Mouse (Mus musculus) lung, postnatal 0 days (tissue): ENCODE measurements at regions not wholly inside any gene's neighbourhood (a gene's known extent, or its start where the extent isn't known, plus 50 kb on each side); places are given as distances from the start of the nearest gene placed in this dataset.
A peak's percentile ranks its signal among the peaks of the same experiment; 100 is the strongest.

ENCODE experiments used
- ATAC-seq: fragments of 200-750 bp; cut with Nextera tagmentation; 2 replicates; pipeline ENCODE4 v1.8.0; 2017; ENCODE audit warnings: moderate library complexity
- DNase-seq: peaks from one replicate; pipeline ENCODE4 v3.0.0-alpha.2; 2016; ENCODE audit warnings: low spot score
- H3K27ac ChIP-seq: fragments of 300-500 bp; sonication (generic); 2 replicates; pipeline ENCODE4 v1.5.1; 2014; ENCODE audit warnings: antibody characterized with exemption, mild to moderate bottlenecking, low read length, mixed read lengths
- H3K27me3 ChIP-seq: fragments of 300-500 bp; sonication (generic); replicated peaks from 2 replicates; pipeline ENCODE4 v1.6.1; 2014; ENCODE audit warnings: low read length, mixed read lengths; ENCODE audit not compliant: insufficient read depth
- H3K36me3 ChIP-seq: fragments of 300-500 bp; sonication (generic); 2 replicates; pipeline ENCODE4 v1.6.1; 2014; ENCODE audit warnings: low read length, mixed read lengths; ENCODE audit not compliant: insufficient read depth
- H3K4me1 ChIP-seq: fragments of 300-500 bp; sonication (generic); 2 replicates; pipeline ENCODE4 v1.6.1; 2014; ENCODE audit warnings: antibody characterized with exemption, low read depth, low read length, mixed read lengths; ENCODE audit not compliant: insufficient read depth
- H3K4me2 ChIP-seq: fragments of 300-500 bp; sonication (generic); replicated peaks from 2 replicates; pipeline ENCODE4 v1.6.1; 2014; ENCODE audit warnings: low read depth, mild to moderate bottlenecking, low read length, moderate library complexity, mixed read lengths
- H3K4me3 ChIP-seq: fragments of 300-500 bp; sonication (generic); 2 replicates; pipeline ENCODE4 v1.5.1; 2014; ENCODE audit warnings: low read depth, low read length
- H3K9ac ChIP-seq: fragments of 300-500 bp; sonication (generic); replicated peaks from 2 replicates; pipeline ENCODE4 v1.6.1; 2014; ENCODE audit warnings: low read depth, mild to moderate bottlenecking
- H3K9me3 ChIP-seq: fragments of 300-500 bp; sonication (generic); 2 replicates; pipeline ENCODE4 v1.6.1; 2016; ENCODE audit warnings: low read length, mixed read lengths
- CTCF ChIP-seq: IDR thresholded peaks from 2 replicates; pipeline ENCODE4 v1.5.1; 2016; ENCODE audit warnings: antibody characterized with exemption, mild to moderate bottlenecking
- EP300 ChIP-seq: IDR thresholded peaks from 2 replicates; pipeline ENCODE4 v1.6.1; 2016; ENCODE audit warnings: antibody characterized with exemption, mild to moderate bottlenecking, control low read depth
- WGBS: fragments of 180-500 bp; shearing (Covaris S2); extraction: QIAGEN DNeasy Blood & Tissue Kit; methylation state at CpG from one replicate; pipeline ENCODE4 v1.1.7; 2014; 5-methylcytosine and 5-hydroxymethylcytosine counted together

- no peak overlapping the region for H3K4me3 ChIP-seq
- H3K9ac ChIP-seq = no peak overlapping the region
- H3K9me3 ChIP-seq = no peaks in the 10 kb centered on the region
- TF ChIP-seq EP300 (no peak), CTCF (no peak)
- H3K36me3 ChIP-seq = no peaks in the 10 kb centered on the region
- ATAC-seq (no peak), DNase-seq (no peak)
- no peak overlapping the region for H3K27ac ChIP-seq
- WGBS = 34% methylated on average over 7 of the region's 7 CpGs
- no peaks in the 10 kb centered on the region for H3K4me1 ChIP-seq
- no peaks in the 10 kb centered on the region for H3K27me3 ChIP-seq
- H3K4me2 ChIP-seq = no peak overlapping the region
Observed at GRCm38 (mm10) chr2:75202587-75203220, 377.1 kb downstream of the Mtx2 start.

GRCm38 (mm10) chr2:75208821-75209758, 383.5 kb downstream of the Mtx2 start:
- WGBS = 58% methylated on average over 27 of the region's 27 CpGs
- DNase-seq (no peak), ATAC-seq (no peak)
- H3K4me2 ChIP-seq = no peak overlapping the region
- no peaks in the 10 kb centered on the region for H3K36me3 ChIP-seq
- H3K27me3 ChIP-seq = no peaks in the 10 kb centered on the region
- H3K4me1 ChIP-seq = no peaks in the 10 kb centered on the region
- TF ChIP-seq CTCF (no peak), EP300 (no peak)
- no peak overlapping the region for H3K9ac ChIP-seq
- H3K27ac ChIP-seq = no peak overlapping the region
- H3K9me3 ChIP-seq = no peaks in the 10 kb centered on the region
- no peak overlapping the region for H3K4me3 ChIP-seq

- DNase-seq = no peak
- no peak for ATAC-seq
- Histone ChIP-seq H3K4me3 (no peak overlapping the region), H3K4me1 (no peaks in the 10 kb centered on the region), H3K9ac (no peak overlapping the region), H3K27me3 (no peaks in the 10 kb centered on the region), H3K4me2 (no peak overlapping the region), H3K27ac (no peak overlapping the region), H3K36me3 (no peaks in the 10 kb centered on the region), H3K9me3 (no peaks in the 10 kb centered on the region)
- no peak for TF ChIP-seq EP300
- no peak for TF ChIP-seq CTCF
- WGBS = 71% methylated on average over 17 of the region's 17 CpGs
Observed at GRCm38 (mm10) chr2:75209790-75210583, 384.4 kb downstream of the Mtx2 start.

- H3K4me2 ChIP-seq = no peak overlapping the region
- H3K4me3 ChIP-seq = no peak overlapping the region
- WGBS = 82% methylated on average over 5 of the region's 5 CpGs
- H3K9me3 ChIP-seq = no peaks in the 10 kb centered on the region
- H3K4me1 ChIP-seq = no peaks in the 10 kb centered on the region
- H3K9ac ChIP-seq = no peak overlapping the region
- H3K27ac ChIP-seq = no peak overlapping the region
- no peak for DNase-seq
- no peaks in the 10 kb centered on the region for H3K27me3 ChIP-seq
- no peak for ATAC-seq
- no peak for TF ChIP-seq CTCF
- no peak for TF ChIP-seq EP300
- H3K36me3 ChIP-seq = no peaks in the 10 kb centered on the region
Observed at GRCm38 (mm10) chr2:75216931-75217330, 391.3 kb downstream of the Mtx2 start.

GRCm38 (mm10) chr2:75220775-75221359, 395.3 kb downstream of the Mtx2 start:
- 49% methylated on average over 8 of the region's 8 CpGs for WGBS
- ATAC-seq (no peak), DNase-seq (peak; percentile 10)
- no peak overlapping the region for H3K9ac ChIP-seq
- H3K4me3 ChIP-seq = no peak overlapping the region
- H3K36me3 ChIP-seq = no peaks in the 10 kb centered on the region
- no peak overlapping the region for H3K27ac ChIP-seq
- H3K4me1 ChIP-seq = no peaks in the 10 kb centered on the region
- no peak overlapping the region for H3K4me2 ChIP-seq
- H3K27me3 ChIP-seq = no peaks in the 10 kb centered on the region
- no peaks in the 10 kb centered on the region for H3K9me3 ChIP-seq
- TF ChIP-seq EP300 (no peak), CTCF (no peak)

GRCm38 (mm10) chr2:75224443-75224842, 398.8 kb downstream of the Mtx2 start:
- Histone ChIP-seq H3K4me3 (no peak overlapping the region), H3K27me3 (no peaks in the 10 kb centered on the region), H3K9me3 (no peaks in the 10 kb centered on the region), H3K27ac (no peak overlapping the region), H3K36me3 (no peaks in the 10 kb centered on the region), H3K4me2 (no peak overlapping the region), H3K9ac (no peak overlapping the region), H3K4me1 (no peaks in the 10 kb centered on the region)
- DNase-seq (peak; percentile 58), ATAC-seq (peak; percentile 35; the same call in 1 of the 2 replicates)
- 46% methylated on average over 5 of the region's 5 CpGs for WGBS
- TF ChIP-seq CTCF = no peak
- TF ChIP-seq EP300 = no peak
